Mouse (Mus musculus): ENCODE results near the gene Pdss2. TPM values are rescaled to one million over a fixed set of nuclear protein-coding genes. Genes with fewer than 3 reads are reported as not detected.
A peak's percentile ranks its signal among the peaks of the same experiment; 100 is the strongest.

Gene Pdss2
- polyA plus RNA-seq, 1 experiment from 2014 or later, result 17.8 TPM

DNA sequence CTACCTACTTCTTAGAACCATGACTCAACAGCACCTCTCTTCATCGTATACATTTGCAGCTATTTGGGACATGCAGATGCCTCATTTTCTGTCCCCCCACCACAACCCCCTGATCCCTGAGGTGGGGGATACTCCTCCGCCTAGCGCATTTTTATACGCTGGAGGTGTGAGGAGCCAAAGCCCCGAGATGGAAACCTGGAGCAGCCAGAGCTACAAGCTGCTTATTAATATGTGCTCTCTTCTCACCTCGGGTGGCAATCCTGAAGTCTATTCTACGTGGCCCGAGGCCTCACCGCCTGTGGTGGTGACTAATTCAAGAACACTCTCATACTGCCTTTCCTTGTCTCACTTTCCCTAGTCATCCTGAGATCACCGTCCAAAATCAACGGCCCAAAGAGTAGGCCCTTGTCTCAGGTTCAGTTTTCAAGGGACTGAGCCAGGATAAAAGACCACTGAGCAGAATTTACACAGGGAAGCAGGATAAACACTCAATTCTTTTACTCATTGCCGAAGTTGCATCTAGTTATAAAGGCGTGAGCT lies 3.9 kb upstream of the Pdss2 start:
- H3K27ac ChIP-seq, result no peak overlapping the region
- no peaks in the 10 kb centered on the region for H3K9me3 ChIP-seq
- no peak for ATAC-seq
- H3K27me3 ChIP-seq, result no peaks in the 10 kb centered on the region
- no peak overlapping the region for H3K4me3 ChIP-seq (replicated peaks)
- no peaks in the 10 kb centered on the region for H3K36me3 ChIP-seq
- no peak overlapping the region for H3K9ac ChIP-seq (replicated peaks)
- WGBS, result 94% methylated on average over 13 of the region's 13 CpGs
- H3K4me1 ChIP-seq (replicated peaks), result peaks cover 12% of the 10 kb centered on the region
- H3K4me2 ChIP-seq (replicated peaks), result no peak overlapping the region

DNA sequence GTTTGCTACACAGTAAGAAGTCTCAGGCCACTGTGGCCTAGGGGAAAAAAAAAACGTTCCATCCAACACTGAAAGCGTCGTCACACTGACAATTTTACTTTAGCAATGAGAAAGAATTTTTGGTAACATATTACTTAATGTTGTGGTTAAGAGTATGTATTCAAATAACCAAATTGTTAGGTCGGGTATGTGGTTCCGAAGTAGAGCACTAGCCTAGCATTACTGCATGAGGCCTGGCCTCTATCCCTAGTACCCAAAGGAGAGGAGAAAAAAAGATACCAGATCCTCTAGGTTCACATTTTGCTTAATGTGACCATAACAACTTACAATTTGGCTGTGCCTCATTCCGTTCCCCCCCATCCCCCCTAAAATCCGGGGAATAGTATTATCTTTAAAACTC lies 807 bp upstream of the Pdss2 start:
- Histone ChIP-seq H3K4me3 (replicated peaks) (peak overlapping the region; percentile 65), H3K9me3 (no peaks in the 10 kb centered on the region), H3K9ac (replicated peaks) (peak overlapping the region; percentile 92), H3K27ac (peak overlapping the region; percentile 92), H3K4me2 (replicated peaks) (peak overlapping the region; percentile 99), H3K36me3 (no peaks in the 10 kb centered on the region), H3K4me1 (replicated peaks) (peaks cover 16% of the 10 kb centered on the region), H3K27me3 (no peaks in the 10 kb centered on the region)
- WGBS, result 22% methylated on average over 7 of the region's 7 CpGs
- no peak for ATAC-seq

DNA sequence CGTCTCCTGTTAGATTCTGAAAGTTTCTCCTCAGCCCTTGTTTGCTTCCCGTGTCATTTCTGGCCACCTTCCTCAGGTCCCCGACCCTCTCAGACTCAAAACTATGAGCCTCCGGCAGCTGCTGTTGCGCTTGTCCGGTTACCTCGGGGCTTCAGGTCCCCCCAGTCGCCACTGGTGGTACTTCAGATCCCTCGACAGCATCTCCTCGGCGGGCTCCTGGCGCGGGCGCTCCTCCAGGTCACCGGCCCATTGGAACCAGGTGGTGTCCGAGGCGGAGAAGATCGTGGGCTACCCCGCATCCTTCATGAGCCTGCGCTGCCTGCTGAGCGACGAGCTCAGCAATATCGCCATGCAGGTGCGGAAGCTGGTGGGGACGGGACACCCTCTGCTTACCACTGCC lies 373 bp downstream of the Pdss2 start:
- peak; percentile 69 for ATAC-seq
- peak overlapping the region; percentile 92 for H3K27ac ChIP-seq
- H3K4me1 ChIP-seq (replicated peaks), result peaks cover 16% of the 10 kb centered on the region
- H3K9ac ChIP-seq (replicated peaks), result peak overlapping the region; percentile 81
- peak overlapping the region; percentile 65 for H3K4me3 ChIP-seq (replicated peaks)
- H3K36me3 ChIP-seq, result no peaks in the 10 kb centered on the region
- H3K27me3 ChIP-seq, result no peaks in the 10 kb centered on the region
- H3K4me2 ChIP-seq (replicated peaks), result peak overlapping the region; percentile 99
- WGBS, result under 1% methylated on average over 25 of the region's 25 CpGs
- no peaks in the 10 kb centered on the region for H3K9me3 ChIP-seq

DNA sequence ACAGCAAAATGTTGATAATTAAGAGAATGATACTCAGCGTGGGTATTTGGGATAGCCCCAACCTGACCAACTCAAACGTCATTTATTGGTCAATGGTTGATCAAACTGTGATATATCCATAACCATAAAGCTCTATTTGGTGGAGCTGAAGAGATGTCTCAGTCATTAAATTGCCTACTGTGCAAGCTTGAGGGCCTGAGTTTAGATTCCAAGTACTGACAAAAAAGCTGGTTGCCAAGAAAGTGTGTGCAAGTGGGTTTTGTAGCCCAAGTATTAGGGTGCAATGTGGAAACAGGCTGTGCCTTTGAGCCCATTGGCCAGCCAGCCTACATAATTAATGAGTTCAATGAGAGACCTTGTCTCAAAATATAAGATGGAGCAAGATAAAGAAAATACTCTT lies 2.1 kb downstream of the Pdss2 start:
- Histone ChIP-seq H3K36me3 (no peaks in the 10 kb centered on the region), H3K27ac (no peak overlapping the region), H3K9me3 (no peaks in the 10 kb centered on the region), H3K27me3 (no peaks in the 10 kb centered on the region), H3K4me3 (replicated peaks) (no peak overlapping the region), H3K4me2 (replicated peaks) (no peak overlapping the region), H3K9ac (replicated peaks) (no peak overlapping the region), H3K4me1 (replicated peaks) (peaks cover 16% of the 10 kb centered on the region)
- ATAC-seq, result no peak
- 86% methylated on average over 2 of the region's 2 CpGs for WGBS

DNA sequence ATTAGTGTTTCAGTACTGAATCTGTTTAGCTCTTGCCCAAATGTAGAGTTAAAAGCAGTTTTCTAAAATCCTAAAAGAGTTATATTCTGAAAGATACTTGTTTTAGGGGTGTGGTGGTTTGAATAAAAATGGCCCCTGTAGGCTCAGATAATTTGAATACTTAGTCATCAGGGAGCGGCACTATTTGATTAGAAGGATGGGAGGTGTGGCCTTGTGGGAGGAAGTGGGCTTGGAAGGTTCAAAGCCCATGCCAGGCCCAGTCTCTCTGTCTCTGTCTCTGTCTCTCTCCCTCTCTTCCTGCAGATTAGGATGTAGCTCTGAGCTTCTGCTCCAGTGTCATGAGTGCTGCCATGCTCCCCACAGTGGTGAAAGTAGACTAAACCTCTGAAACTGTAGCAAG lies 5.1 kb downstream of the Pdss2 start:
- ATAC-seq, result no peak
- Histone ChIP-seq H3K4me3 (replicated peaks) (no peak overlapping the region), H3K36me3 (no peaks in the 10 kb centered on the region), H3K27me3 (no peaks in the 10 kb centered on the region), H3K4me2 (replicated peaks) (no peak overlapping the region), H3K27ac (no peak overlapping the region), H3K4me1 (replicated peaks) (peaks cover 11% of the 10 kb centered on the region), H3K9ac (replicated peaks) (no peak overlapping the region), H3K9me3 (no peaks in the 10 kb centered on the region)
- WGBS, result 97% methylated on average over 1 of the region's 1 CpGs

DNA sequence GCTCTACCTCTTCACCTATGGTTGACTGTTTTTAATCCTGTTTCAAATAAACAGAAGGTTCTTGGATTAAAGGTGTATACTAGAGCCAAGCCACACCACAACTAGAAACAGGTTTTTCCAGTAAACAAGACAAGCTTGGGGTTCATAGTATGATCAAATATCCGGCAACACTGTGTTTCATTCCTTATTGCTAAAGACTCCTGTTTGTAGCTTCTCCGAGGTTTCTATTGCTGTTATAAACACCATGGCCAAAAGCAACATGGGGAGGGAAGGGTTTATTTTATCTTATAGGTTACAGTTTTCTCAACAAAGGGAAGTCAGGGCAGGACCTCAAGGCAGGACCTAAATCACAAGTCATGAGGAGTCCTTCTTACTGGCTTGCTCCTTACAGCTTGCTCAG lies 8.0 kb downstream of the Pdss2 start:
- Histone ChIP-seq H3K27ac (no peak overlapping the region), H3K27me3 (no peaks in the 10 kb centered on the region), H3K9me3 (no peaks in the 10 kb centered on the region), H3K36me3 (no peaks in the 10 kb centered on the region), H3K4me2 (replicated peaks) (no peak overlapping the region), H3K4me3 (replicated peaks) (no peak overlapping the region), H3K4me1 (replicated peaks) (no peaks in the 10 kb centered on the region), H3K9ac (replicated peaks) (no peak overlapping the region)
- no peak for ATAC-seq
- 97% methylated on average over 2 of the region's 2 CpGs for WGBS

DNA sequence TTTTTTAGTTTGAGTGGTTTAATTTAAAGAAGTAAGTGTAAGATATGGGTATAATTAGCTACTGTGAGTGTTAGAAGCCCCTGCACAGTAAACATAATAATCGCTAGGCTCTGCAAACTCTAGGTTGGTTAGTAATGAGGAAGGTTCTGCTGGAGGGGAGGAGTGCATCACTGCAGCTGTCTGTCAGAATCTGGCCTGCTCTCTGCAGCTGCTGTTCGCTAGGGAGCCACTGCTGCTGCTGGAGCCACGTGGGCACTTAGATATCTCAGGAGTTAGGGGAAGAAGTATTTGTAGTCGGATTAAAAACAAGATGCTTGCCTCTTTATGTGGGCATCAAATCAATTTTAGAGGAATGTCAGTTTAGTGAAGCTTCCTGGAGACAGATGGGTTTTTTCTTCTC lies 13.2 kb downstream of the Pdss2 start:
- Histone ChIP-seq H3K36me3 (0 out of 2 replicates have a peak, but pooled peaks cover 3% of the 10 kb centered on the region), H3K4me2 (replicated peaks) (no peak overlapping the region), H3K4me3 (replicated peaks) (no peak overlapping the region), H3K9ac (replicated peaks) (no peak overlapping the region), H3K27ac (no peak overlapping the region), H3K27me3 (no peaks in the 10 kb centered on the region), H3K9me3 (no peaks in the 10 kb centered on the region; the same call in 1 of the 2 replicates), H3K4me1 (replicated peaks) (no peaks in the 10 kb centered on the region)
- 70% methylated on average over 4 of the region's 4 CpGs for WGBS
- no peak for ATAC-seq

DNA sequence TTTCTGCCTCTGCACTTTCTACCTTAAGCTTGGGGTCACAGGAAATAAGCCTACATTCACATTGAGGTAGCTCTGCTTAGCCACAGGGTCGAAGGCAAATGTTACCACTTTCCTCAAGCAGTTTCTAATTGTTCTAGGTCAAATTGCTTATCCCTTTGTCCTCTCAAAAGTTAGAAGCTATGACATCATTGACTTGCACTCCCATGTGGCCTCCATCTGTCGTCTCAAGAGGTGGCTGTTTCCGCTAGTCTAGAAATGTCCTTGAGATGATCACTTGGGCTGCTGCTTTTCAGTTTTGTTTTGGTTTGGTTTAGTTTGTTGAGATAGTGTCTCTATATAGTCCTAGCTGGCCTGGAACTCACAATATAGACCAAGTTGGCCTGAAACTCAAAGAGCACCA lies 13.7 kb downstream of the Pdss2 start:
- no peak overlapping the region for H3K4me2 ChIP-seq (replicated peaks)
- H3K9me3 ChIP-seq, result peaks cover 1% of the 10 kb centered on the region; the same call in 1 of the 2 replicates
- H3K27me3 ChIP-seq, result no peaks in the 10 kb centered on the region
- H3K4me3 ChIP-seq (replicated peaks), result no peak overlapping the region
- 93% methylated on average over 3 of the region's 3 CpGs for WGBS
- H3K27ac ChIP-seq, result no peak overlapping the region
- no peaks in the 10 kb centered on the region for H3K4me1 ChIP-seq (replicated peaks)
- ATAC-seq, result no peak
- no peak overlapping the region for H3K9ac ChIP-seq (replicated peaks)
- H3K36me3 ChIP-seq, result 0 out of 2 replicates have a peak, but pooled peaks cover 5% of the 10 kb centered on the region

DNA sequence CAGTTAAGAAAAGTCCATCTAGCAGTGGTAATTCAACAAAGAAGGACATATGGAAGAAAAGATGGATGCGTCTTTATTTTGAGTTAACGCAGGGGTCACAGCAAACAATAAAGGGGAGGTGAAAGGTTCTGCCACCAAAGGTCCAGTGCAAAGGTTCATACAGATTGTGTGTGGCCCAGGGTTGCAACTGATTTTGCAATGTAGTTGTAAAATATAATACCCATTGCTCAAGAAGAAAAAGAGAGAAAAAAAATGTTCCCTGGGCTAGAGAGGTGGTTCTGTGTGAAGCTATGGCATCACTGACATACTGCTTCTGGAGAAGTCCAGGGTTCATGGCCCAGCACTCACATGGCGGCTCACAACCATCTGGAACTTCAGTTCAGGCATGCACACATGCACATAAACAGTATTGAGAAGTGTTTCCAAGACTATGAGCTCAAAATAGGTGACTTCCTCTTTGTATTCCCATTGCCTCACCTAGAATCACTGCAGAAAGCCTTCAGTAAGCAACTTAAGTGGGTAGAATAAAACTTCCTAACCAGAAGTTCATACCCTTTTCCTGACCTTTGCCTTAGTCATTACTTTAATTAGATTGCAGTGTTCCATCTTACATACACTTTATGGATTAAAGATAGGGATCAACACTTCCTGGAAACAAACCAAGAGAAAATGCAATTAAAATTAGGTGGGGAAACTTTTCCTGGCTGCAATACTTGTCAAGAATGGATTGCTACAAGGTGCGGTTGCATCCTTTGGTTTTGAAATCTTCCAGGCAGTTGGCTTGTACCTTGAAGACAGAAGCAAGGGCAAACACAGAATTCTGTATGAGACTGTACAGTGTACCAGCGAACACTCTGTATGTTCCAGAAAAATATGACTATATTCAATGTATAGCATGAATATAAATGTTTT lies 14.7 kb downstream of the Pdss2 start:
- no peak for ATAC-seq
- no peak overlapping the region for H3K27ac ChIP-seq
- 91% methylated on average over 5 of the region's 5 CpGs for WGBS
- no peak overlapping the region for H3K9ac ChIP-seq (replicated peaks)
- no peak overlapping the region for H3K4me2 ChIP-seq (replicated peaks)
- no peaks in the 10 kb centered on the region for H3K27me3 ChIP-seq
- H3K4me3 ChIP-seq (replicated peaks), result no peak overlapping the region
- H3K4me1 ChIP-seq (replicated peaks), result no peaks in the 10 kb centered on the region
- peaks cover 6% of the 10 kb centered on the region; the same call in 1 of the 2 replicates for H3K9me3 ChIP-seq
- 0 out of 2 replicates have a peak, but pooled peaks cover 5% of the 10 kb centered on the region for H3K36me3 ChIP-seq

DNA sequence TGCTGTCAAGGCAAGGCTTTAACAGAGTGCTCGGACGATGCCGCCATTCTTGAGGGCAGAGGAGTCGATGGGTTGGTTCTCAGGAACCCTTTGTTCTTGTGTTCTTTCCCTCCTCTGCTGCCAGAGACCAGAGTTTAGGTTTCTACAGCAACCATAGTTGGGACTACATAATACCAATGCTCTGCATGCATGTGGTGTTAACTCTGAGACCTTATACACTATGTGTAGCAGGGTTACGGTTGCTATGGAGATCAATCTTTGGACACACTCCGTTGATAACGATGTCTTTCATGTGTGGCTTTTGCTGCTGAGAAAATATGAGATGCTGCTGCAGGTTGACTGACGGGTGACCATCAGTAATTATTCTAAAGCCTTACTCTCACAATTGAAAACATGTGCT lies 20.9 kb downstream of the Pdss2 start:
- 54% methylated on average over 8 of the region's 8 CpGs for WGBS
- Histone ChIP-seq H3K4me1 (replicated peaks) (peaks cover 30% of the 10 kb centered on the region), H3K9ac (replicated peaks) (no peak overlapping the region), H3K9me3 (peaks cover 6% of the 10 kb centered on the region; the same call in 1 of the 2 replicates), H3K36me3 (0 out of 2 replicates have a peak, but pooled peaks cover 5% of the 10 kb centered on the region), H3K27me3 (no peaks in the 10 kb centered on the region), H3K4me3 (replicated peaks) (no peak overlapping the region), H3K4me2 (replicated peaks) (no peak overlapping the region), H3K27ac (no peak overlapping the region)
- peak; percentile 62 for ATAC-seq

DNA sequence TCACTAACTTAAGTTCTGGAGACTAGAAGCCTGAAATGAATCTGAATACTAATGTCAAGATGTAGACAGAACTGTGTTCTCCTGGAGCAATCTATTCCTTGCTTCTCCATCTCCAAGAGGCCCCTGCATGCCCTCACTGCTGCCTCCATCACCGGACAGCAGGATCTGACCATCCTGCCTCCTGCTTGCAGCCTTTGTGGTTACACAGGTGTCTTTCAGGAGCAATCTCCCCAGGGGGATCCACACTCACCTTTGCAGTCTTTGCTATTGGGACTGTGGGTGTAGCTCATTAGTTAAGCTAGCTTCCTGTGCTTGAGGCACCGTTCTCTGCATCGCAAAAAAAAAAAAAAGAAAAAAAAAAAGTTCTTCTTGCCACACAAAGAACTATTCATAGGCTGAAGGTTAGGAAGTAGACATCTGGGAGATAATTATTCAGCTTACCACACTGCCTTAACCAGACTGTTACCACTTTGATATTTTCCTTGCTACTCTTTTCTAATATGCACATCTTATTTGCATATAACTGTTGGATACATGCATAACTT lies 23.0 kb downstream of the Pdss2 start:
- Histone ChIP-seq H3K27me3 (no peaks in the 10 kb centered on the region), H3K4me3 (replicated peaks) (no peak overlapping the region), H3K27ac (no peak overlapping the region), H3K4me1 (replicated peaks) (peaks cover 34% of the 10 kb centered on the region), H3K9me3 (peaks cover 6% of the 10 kb centered on the region; the same call in 1 of the 2 replicates), H3K4me2 (replicated peaks) (no peak overlapping the region), H3K36me3 (0 out of 2 replicates have a peak, but pooled peaks cover 4% of the 10 kb centered on the region), H3K9ac (replicated peaks) (no peak overlapping the region)
- ATAC-seq, result no peak
- 24% methylated on average over 3 of the region's 3 CpGs for WGBS

Measured in midbrain, embryonic 13.5 days (tissue).